Mouse (Mus musculus): ENCODE measurements at regions not wholly inside any gene's neighbourhood (a gene's known extent, or its start where the extent isn't known, plus 50 kb on each side); places are given as distances from the start of the nearest gene placed in this dataset.

DNA sequence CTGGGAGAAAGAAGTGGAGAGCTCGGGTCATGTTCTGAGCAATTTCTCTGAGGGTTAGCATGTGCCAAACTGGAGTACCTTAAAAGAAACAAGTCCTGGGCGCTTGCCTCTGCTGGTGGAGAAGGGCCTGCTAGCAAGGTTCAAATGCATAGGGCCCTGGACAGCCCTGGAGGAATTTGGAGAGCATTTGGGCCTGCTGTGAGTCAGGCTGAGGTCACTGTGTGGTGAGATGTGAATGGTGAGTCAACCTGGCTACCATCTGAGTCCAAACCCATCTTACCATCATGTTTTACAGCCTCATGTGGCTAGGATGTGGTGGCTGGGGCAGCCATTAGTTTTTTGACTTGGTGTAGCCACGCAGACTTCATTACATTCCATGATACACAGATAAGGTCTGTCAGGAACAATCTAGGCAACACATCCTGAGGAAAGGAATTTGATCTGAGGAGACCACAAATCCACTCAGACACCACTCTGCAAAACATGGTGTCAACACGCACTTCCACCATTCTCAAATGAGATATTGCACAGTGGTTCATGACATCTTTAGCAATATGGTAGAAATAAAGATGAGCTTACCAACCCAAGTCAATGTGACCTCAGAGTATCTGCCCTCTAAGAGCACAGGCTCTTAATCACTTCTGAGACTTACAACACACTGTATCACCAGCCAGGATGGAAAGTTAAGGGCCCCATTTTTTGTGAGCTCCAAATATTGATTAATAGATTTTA is 83.1 kb downstream of the Thbs2 start:
- DNase-seq (ENCODE audit: low read depth): peak; percentile 97

DNA sequence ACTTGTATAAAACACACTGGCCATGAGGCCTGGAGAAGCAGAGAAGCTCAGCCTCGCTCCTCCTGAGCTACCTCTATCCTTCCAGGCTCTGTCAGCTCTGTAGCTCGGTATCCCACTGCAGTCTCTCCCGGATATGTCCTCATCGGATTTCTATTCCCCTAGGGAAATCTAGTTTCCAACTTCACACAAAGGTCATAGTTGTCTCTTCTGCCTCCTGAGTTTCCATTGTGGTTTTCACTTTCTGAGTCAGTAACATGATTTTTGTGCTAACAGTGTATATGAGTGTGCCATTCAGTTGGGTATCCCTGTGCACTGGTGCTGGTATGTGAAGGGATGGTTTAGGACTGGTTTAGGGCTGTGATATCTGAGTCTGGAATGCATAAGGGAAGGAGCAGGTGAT is 85.2 kb downstream of the Thbs2 start:
- DNase-seq (ENCODE audit: low read depth): peak; percentile 43

DNA sequence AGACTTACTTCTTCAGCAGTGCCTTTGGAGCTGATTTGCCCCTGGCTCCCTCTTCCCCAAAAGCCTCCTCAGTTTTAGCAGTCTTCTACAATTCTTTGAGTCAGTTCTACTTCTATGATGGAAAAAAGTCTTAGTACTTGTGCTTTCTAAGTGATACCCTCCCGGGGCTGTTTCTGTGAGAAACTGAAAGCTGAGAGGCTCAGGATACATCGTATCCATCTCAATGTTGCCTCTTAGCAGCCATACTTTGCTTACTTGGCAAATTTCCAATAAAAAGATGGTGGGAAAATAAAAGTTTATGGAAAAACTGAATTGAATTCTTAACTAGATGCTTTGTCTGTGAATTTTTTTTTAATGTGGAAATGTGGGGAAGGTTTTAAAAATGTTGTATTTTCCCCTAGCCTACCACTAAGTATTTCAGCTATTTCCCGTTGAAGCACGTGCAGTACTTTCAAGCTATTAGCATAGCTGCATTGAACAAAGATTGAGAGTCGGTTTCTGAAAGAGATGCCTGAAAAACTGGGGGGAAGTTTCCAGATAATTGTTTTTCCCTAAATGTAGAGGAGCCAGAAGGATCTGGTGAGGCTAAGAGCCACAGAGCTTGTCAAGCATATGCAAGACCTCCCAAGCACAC is 87.6 kb downstream of the Thbs2 start:
- DNase-seq (ENCODE audit: low read depth): no peak

DNA sequence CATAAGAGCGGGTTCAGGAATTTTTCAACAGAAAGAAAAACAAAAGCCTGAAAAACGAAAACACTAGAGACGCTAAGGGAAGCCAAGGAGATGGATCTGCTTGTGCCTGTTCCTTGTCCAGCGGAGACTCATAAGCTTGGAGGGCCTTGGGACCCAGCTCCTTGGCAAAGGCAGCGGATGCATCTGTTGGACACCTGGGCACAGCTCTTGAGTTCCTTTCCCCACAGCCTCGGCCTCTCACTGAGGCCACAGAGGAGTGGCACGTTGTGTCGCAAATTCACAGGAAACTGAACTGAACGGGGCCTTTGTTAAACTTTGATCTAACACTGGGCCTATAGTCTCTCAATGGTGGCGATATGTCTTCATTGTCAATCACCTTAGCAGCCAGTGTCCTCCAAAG is 94.4 kb downstream of the Thbs2 start:
- DNase-seq (ENCODE audit: low read depth): no peak

DNA sequence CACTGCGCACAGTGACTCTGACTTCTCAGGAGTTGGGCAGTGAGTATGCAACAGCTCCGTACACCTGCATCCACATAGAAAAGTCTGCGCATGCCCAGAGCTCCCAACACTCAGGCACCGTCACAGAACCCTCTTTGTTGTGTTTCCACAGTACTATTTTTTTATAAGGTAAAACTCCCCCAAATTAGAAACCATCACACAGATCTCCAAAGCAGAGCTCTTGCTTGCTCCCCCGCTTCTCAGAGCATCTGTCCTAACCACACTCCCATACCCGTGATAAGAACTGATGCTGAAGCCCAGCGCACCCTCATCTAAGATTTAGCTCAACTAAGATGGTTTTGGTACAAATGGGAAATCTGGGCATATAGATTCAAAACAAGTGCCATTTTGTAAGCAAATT is 97.6 kb downstream of the Thbs2 start:
- no peak for DNase-seq (ENCODE audit: low read depth)

DNA sequence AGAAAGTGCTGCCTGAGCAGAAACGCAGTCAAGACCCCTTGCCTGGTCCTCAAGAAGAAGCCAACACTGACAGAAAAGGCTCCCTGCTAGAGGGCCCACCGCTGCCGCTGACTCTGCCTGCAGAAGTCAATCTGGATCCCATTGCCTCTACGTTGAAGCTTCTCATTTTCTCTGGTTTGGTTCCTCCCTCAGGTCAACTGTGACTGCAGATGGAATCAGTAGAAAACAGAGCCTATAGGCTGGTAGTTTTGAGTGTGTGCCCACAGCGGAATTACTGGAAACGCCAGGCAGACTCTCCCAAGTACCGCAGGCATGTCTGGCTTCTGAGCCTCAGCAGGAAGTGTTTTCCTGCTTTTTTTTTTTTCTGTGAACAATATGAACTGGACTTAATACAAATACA is 98.5 kb downstream of the Thbs2 start:
- no peak for DNase-seq (ENCODE audit: low read depth)

DNA sequence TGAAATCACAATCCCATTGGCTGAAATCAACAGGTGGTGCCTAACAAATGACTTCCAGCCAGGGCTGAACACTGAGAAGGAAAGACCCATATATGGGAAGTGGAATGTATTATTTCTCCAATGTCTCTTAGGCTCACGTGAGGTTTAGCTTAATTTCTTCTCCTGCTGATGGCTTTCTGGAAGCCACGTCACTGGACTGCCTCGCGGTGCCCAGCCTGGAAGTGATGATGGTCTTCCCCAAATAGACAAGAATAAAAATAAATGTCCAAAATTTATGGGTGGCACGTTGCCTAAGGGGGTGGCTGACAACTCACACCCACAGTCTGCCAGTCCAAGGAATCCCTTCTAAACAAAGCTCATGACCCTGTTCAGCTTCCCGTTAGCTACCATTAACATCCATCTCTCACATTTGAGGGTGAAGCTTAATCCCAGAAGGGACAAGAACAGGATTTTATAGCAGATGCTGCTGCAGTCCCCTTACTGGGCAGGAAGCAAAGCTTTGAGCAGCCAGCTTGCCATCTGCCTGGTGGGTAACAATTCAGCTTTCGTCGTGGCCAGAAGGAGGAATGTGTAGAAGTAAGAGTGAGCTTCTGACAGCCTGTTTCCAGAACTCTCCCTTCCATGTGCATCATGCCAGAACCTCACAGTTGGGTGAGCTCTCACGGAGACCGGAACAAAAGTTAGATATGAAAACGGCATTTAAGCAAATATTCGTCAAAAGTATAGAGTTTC is 105.8 kb downstream of the Thbs2 start:
- no peak for DNase-seq (ENCODE audit: low read depth)

DNA sequence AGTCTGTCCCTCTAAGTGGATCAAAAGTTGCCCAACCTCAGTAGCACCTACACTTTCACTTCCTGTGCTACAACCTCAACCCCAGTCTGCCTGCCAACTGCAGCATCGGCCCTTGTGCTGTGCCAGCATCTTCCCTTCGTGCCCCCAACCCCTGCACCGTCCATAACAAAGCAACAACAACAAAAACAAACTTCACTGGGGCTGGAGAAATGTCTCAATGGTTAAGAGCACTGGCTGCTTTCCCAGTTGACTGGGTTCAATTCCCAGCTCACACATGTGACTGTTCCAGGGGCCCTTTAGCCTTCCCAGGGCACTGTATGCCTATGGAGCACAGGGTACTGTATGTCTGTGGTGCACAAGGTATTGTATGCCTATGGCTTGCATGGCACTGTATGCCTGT is 114.4 kb downstream of the Thbs2 start:
- DNase-seq (ENCODE audit: low read depth): no peak

DNA sequence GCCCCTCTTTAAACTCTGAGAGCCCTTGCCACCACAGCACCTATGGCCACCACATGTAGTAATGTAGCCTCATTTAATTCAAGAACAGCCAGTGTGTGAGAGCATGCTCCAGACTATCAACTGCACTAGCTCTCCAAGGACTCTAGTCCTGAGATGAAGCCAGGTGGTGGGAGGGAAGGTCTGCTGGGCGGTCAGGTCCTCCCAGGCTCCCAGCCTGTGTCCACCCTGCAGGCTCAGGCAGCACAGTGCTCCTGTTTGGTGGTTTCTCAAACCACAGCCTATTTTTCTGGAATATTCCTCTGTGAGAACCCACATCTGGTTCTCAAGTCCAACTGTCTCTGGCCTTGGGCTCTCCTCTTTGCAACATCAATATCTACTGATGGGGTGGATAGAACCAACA is 115.3 kb downstream of the Thbs2 start:
- DNase-seq (ENCODE audit: low read depth): no peak

DNA sequence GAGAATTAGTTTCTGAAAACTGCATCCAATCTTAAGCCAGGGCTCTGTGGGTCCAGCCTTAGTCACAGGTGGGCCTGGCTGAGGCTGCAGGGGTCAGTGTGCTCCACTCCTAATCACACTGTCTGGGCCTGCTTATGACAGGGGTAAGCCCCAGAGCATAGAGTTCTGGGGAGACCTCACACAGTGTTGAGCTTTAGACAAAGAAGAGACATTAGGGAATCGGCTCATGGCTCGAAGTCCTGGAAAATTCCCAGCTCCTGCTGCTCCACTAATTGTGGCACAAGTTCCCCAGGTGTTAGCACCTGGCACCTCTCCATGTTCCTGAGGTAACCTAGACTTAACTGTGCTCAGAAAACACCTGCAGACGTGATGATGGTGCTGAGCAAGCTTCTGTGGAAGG is 115.8 kb downstream of the Thbs2 start:
- no peak for DNase-seq (ENCODE audit: low read depth)

DNA sequence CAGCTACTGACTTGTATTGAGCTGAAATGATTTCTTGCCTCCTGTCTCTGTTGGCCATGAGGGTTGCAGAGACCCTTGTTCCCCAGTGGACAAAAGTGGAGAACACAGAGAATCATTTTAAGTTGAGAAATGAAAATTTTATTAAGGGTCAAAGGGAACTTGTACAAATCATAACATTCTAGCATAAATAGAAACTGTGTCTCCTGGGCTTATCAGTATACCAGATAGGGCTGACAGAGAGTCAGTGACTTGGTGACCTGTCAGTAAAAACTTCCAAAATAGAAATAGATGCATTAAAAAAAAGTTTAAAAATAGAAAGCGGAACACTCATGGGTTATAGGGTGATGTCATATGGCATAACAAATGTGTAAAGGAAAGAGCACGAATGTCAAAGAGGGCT is 117.9 kb downstream of the Thbs2 start:
- DNase-seq (ENCODE audit: low read depth): peak; percentile 57

DNA sequence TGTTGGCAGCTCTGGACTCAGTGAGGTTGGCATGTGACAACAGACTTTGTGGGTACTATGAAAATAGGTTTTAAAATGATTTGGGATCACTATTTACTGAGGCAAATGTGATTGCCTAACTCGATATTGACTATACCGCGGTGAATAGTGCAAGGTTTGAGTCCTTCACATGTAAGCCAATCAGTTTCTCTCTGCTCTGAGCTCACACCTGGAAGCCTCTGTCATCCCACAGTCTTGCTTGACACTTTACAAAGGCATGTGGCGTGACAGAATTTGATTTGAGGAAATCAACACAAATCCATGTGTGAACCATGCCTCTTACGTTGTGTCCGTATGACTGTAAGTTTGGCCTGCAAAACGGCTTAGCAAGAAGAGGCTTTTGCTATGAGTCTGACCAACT is 122.9 kb downstream of the Thbs2 start:
- no peak for DNase-seq (ENCODE audit: low read depth)

DNA sequence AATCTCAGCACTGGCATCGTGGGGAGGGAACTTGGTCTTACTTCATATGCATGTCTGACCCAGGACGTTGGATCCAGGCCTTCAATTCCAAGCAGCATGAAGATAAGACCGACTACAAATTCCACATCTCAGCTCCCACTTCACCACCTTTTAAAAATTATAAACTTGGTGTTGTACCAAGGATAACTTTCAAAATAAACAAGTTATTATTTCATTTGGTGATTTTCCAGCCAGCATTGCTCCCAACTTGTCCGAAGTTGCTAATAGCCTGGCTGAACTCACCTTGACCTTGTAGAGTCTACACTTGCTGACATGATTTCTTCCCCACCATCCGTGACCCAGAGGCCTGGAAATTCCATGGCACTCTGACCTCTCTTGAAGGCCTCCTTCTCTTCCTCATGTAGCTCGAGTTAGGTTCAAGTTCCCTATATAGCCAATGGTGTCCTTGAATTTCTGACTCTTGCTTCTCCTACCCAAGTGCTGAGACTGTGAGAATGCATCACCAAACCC is 123.7 kb downstream of the Thbs2 start:
- peak; percentile 89 for DNase-seq (ENCODE audit: low read depth)

DNA sequence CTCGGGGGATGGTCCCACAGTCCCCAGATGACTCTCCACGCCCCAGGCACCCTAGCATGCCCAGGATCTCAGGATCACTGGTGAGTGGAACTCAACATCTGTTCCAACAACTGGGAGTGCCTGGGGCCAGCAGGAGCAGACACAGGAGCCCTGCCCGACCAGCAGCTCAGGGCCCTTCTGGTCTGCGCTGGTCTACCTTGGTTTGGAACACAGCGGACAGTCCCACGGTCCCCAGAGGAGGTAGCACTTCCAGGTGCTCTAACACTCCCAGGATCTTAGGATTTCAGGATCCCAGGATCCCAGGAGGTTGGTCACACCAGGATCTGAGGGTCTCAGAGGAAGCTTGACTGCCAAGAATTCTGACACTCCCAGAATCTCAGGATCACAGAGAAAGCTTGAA is 131.8 kb downstream of the Thbs2 start:
- DNase-seq (ENCODE audit: low read depth): no peak

DNA sequence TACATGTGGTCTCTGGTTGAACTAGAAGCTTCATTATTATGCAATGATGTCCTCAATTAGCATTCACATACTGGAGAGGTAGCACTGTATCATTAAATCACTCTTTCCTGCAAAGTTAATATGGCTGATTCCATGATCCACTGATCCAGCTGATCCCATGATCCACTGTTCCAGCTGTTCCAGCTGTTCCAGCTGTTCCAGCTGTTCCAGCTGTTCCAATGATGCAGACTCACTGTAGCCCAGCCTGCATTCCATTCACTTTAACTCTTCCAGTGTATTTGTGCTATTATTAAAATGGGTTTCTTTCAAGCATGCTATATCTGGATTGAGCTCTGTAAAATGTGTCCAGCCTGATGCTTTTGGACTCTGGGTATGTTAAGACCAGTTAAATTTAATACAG is 136.8 kb downstream of the Thbs2 start:
- DNase-seq (ENCODE audit: low read depth): no peak

DNA sequence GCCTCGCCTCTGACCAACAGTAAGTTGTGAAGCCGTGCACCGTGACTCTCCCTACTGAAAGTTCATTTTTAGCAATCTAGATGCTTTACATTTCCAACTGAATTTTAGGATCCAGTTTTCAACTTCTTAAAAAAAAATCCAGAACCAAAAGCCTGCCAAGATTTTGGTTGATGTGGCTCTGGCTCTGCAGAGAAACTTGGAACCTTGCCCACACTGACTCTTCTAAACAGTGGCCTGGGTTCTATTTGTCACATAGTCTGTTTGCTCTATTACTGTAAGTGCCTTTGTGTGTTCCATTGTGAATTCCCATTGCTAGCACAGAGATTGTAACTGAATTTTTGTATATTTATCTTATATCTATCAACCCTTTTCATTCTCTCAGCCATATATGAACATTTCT is 140.8 kb downstream of the Thbs2 start:
- no peak for DNase-seq (ENCODE audit: low read depth)

DNA sequence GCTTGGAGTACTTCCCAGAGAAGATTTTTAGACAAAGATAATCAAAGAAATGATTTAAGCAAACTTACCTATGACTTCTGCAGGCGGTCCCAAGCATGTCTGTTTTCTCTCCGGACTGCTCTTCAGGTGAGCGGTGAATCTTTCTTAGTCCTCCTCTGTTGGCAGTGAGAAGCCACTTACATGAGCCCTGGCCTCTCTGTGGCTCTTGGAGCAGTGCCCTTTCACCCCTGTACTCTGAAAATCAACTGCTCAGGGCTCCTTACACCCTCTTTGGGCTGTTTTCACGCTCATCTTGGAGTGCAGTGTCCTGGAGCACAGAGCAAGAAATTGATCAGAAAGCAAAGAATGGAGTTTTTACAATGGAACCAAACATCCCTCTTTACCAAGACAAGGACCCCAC is 142.0 kb downstream of the Thbs2 start:
- DNase-seq (ENCODE audit: low read depth): no peak

DNA sequence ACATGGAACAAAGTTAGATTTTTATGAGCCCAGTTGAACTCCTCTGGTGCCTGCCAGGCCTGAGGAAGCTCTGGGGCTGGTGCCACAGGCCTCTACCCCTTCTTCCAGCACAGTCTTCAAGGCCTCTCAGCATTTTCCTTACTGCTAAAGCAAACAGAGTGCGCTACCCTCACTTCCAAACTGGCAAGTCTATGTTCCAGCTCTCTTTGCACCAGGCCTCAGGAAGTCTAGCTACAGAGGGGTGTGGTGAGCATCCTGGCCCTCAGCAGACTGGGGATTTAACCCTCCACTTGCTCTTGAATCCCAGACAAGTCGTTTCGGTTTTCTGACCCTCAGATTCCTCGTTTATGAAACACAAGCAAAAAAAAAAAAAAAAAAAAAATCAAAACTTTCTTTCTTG is 142.4 kb downstream of the Thbs2 start:
- DNase-seq (ENCODE audit: low read depth): no peak

DNA sequence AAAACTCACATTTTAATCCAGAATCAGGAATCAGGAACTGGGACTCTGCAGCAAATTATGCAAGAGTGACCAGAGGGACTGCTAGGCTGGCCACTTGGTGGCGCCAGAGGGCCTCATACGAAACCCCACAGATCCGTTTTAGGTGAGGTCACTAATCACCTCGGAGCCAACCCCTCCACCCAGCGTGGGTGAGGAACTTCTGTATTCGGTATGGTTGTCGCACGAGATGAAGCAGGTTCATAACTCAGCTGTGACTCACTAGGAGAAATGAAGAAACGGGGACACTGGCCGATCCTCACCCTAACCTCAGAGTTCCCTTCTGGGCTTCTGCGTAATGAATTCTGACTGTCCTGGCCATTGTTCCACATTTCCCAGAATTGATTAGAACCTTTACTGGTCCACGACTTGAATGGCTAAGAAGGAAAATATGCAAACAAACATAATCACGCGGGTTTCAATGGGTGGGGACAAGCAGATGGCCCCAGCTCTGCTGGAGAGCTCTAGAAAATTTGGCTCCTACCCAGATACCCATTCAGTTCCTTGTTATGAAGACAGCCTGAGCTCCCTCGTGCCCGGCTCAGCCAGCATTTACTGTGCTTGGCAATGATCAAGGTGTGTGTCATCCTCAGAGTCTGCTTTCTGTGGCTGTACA is 148.1 kb downstream of the Thbs2 start:
- peak; percentile 96 for DNase-seq (ENCODE audit: low read depth)

DNA sequence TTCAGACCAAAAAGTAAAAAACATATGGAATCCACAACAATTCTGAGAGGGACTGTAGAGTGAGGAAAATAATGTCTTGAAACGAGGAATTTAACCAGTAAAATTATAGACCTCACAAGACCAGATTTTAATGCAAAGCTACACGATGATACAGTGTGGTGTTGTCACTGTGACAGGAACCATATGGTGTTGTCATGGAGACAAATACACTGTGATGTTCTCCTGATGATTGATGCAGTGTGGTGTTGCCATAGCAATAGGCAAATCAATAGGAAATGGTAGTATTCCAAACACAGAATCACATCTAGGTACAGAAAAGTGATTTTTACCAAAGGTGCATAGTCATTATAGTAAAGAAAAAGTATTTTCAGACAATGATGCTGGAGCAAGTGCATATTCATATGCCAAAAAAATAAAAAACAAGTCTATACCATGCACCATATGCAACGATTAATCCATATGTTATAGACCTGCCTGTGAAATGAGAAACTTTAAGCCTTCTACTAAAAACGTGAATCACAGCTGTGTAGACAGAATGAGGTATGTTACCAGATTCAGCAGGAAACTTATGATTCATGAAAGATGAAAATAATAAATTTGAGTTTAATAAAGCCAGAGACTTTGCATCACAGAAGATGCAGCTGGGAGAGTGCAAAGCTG is 149.6 kb downstream of the Thbs2 start:
- no peak for DNase-seq (ENCODE audit: low read depth)

DNA sequence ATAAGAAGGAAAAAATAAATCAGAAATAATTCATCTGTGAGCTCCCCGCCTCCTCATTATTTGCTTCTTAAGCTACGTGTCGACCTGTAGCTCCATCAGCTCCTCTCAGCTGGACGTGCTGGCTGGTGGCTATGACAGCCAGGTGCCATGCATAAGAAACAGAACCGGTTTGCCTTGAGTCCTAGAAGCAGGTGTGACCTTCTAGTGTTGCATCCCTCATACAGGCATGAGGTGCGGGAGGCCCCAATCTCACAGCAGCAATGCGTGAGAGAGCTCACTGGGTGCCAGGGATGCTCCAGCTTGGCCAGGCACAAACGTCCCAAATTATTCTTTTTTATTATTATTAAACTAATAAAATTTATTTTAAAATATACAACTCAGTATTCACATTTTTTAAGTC is 153.0 kb downstream of the Thbs2 start:
- DNase-seq (ENCODE audit: low read depth): no peak
